Comparison of ENCODE assay signal across 8 mouse cellular contexts in the genomic region with DNA sequence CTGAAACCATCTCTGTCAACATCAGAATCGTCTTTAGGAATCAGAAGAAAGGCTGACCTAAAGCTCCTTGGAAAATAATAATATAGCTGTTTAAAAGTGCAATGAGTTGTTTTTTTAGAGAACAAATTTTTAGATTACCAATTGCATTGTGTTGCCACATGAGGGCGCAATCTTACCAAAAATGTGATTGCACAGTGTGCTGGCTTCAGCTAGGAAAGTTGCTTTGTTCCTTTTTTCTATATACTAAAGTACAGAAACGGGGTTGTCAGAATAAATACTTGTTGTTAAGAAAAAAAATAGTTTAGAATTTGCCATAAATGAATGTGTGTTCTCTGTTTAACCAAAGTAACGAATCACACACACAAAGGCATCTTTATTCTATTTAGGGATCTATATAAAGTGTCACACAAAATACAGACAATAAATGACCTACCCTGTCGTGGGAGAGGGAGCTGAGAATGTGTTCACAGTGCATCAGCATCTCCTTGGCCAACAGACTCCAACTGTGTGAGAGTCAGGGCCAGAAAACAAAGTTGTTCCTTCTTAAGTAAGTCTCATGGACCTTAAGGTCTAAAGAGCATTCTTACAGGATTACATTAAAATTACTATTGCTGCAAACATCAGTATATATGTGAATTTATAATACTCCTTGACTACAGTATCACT.
DNase-seq lines count a peak whose midpoint lies in the region; ATAC-seq and TF ChIP-seq lines count a peak whose summit lies in the region.

No protein-coding gene starts in this region.

- peak; percentile 35 to 62 (median 51) for TF ChIP-seq CTCF in MEL (IDR thresholded peaks at IDR 0.05 in 2 of 3, conservative IDR thresholded peaks at IDR 0.05 in 1 of 3; ENCODE audit: control insufficient read depth in 1 of 3, insufficient read depth in 1 of 3, low read depth in 2 of 3, low read length in 3 of 3, poor library complexity in 1 of 3, severe bottlenecking in 1 of 3)

- no peaks in the 10 kb centered on the region for H3K27me3 ChIP-seq in hindbrain, embryonic 11.5 days (ENCODE audit: control insufficient read depth, insufficient read depth, low read length)
- no peaks in the 10 kb centered on the region for H3K27me3 ChIP-seq in hindbrain, embryonic 10.5 days (ENCODE audit: insufficient read depth, poor library complexity, severe bottlenecking)
- no peaks in the 10 kb centered on the region for H3K27me3 ChIP-seq in MEL (ENCODE audit: control insufficient read depth in 1 of 2, insufficient read depth in 2 of 2, low read length in 2 of 2)
- no peaks in the 10 kb centered on the region for H3K27me3 ChIP-seq in embryonic facial prominence, embryonic 11.5 days (ENCODE audit: control insufficient read depth, insufficient read depth, low read length)
- H3K27me3 ChIP-seq in limb, embryonic 10.5 days (ENCODE audit: low read depth, poor library complexity, severe bottlenecking) = no peaks in the 10 kb centered on the region

- no peak overlapping the region for H3K9ac ChIP-seq in hindbrain, embryonic 11.5 days (ENCODE audit: low read depth, low read length)
- H3K9ac ChIP-seq in MEL (ENCODE audit: control insufficient read depth, low read depth, low read length, poor library complexity, severe bottlenecking) = no peak overlapping the region
- H3K9ac ChIP-seq in embryonic facial prominence, embryonic 11.5 days (replicated peaks; ENCODE audit: low read length) = no peak overlapping the region

- no peak overlapping the region for H3K27ac ChIP-seq in hindbrain, embryonic 11.5 days (ENCODE audit: low read depth, low read length)
- H3K27ac ChIP-seq in hindbrain, embryonic 10.5 days = no peak overlapping the region
- H3K27ac ChIP-seq in MEL (ENCODE audit: control insufficient read depth, low read depth, low read length) = no peak overlapping the region
- H3K27ac ChIP-seq in embryonic facial prominence, embryonic 11.5 days (replicated peaks; ENCODE audit: low read depth, low read length) = no peak overlapping the region
- no peak overlapping the region for H3K27ac ChIP-seq in limb, embryonic 10.5 days

- no peaks in the 10 kb centered on the region for H3K79me2 ChIP-seq in MEL (ENCODE audit: control insufficient read depth, insufficient read depth, low read length, poor library complexity)

- DNase-seq in hindbrain, embryonic 11.5 days (ENCODE audit: low spot score) = peak; percentile 61
- no peak for DNase-seq in hindbrain, embryonic 10.5 days (ENCODE audit: low spot score)
- peak; percentile 60 for DNase-seq in 416B (ENCODE audit: low read depth)
- DNase-seq in MEL (ENCODE audit: low read depth, low spot score) = peak; percentile 63
- DNase-seq in embryonic facial prominence, embryonic 11.5 days (ENCODE audit: low spot score) = peak; percentile 71
- peak; percentile 48 for DNase-seq in limb, embryonic 10.5 days (ENCODE audit: low spot score)
- peak; percentile 26 to 74 for DNase-seq in right cerebral cortex, postnatal 10 days (ENCODE audit: low spot score in 2 of 2)
- DNase-seq in thymus, postnatal 36 days = no peak

- H3K36me3 ChIP-seq in hindbrain, embryonic 11.5 days (ENCODE audit: control insufficient read depth, insufficient read depth, low read length) = no peaks in the 10 kb centered on the region
- H3K36me3 ChIP-seq in hindbrain, embryonic 10.5 days = no peaks in the 10 kb centered on the region
- no peaks in the 10 kb centered on the region for H3K36me3 ChIP-seq in MEL (ENCODE audit: control insufficient read depth in 1 of 2, insufficient read depth in 2 of 2, low read length in 2 of 2)
- no peaks in the 10 kb centered on the region for H3K36me3 ChIP-seq in embryonic facial prominence, embryonic 11.5 days (replicated peaks; ENCODE audit: control insufficient read depth, insufficient read depth, low read depth, low read length)
- no peaks in the 10 kb centered on the region for H3K36me3 ChIP-seq in limb, embryonic 10.5 days

- H3K4me3 ChIP-seq in hindbrain, embryonic 11.5 days (ENCODE audit: low read depth, low read length) = no peak overlapping the region
- H3K4me3 ChIP-seq in hindbrain, embryonic 10.5 days = no peak overlapping the region
- H3K4me3 ChIP-seq in MEL (ENCODE audit: control insufficient read depth in 1 of 2, insufficient read depth in 1 of 2, low read depth in 2 of 2, low read length in 2 of 2) = no peak overlapping the region
- no peak overlapping the region for H3K4me3 ChIP-seq in embryonic facial prominence, embryonic 11.5 days (ENCODE audit: low read depth, low read length)
- H3K4me3 ChIP-seq in limb, embryonic 10.5 days = no peak overlapping the region

- WGBS in hindbrain, embryonic 11.5 days = 25% methylated on average over 5 of the region's 5 CpGs
- 21% methylated on average over 5 of the region's 5 CpGs for WGBS in hindbrain, embryonic 10.5 days
- WGBS in embryonic facial prominence, embryonic 11.5 days = 20% methylated on average over 5 of the region's 5 CpGs
- 27% methylated on average over 5 of the region's 5 CpGs for WGBS in limb, embryonic 10.5 days

- no peak for TF ChIP-seq POLR2A in MEL (IDR thresholded peaks at IDR 0.05; ENCODE audit: control insufficient read depth in 1 of 2, insufficient read depth in 1 of 2, low read depth in 1 of 2, low read length in 2 of 2, poor library complexity in 1 of 2)

- H3K9me3 ChIP-seq in hindbrain, embryonic 11.5 days (ENCODE audit: control insufficient read depth, low read length) = no peaks in the 10 kb centered on the region
- no peaks in the 10 kb centered on the region for H3K9me3 ChIP-seq in hindbrain, embryonic 10.5 days
- no peaks in the 10 kb centered on the region for H3K9me3 ChIP-seq in MEL (replicated peaks; ENCODE audit: insufficient read depth, low read length)
- H3K9me3 ChIP-seq in embryonic facial prominence, embryonic 11.5 days (replicated peaks; ENCODE audit: control insufficient read depth, low read length) = no peaks in the 10 kb centered on the region
- H3K9me3 ChIP-seq in limb, embryonic 10.5 days (replicated peaks) = no peaks in the 10 kb centered on the region

- no peak for TF ChIP-seq EP300 in MEL (IDR thresholded peaks at IDR 0.05; ENCODE audit: low read depth in 1 of 2, low read length in 2 of 2)

- ATAC-seq in hindbrain, embryonic 11.5 days (ENCODE audit: low FRiP score) = 0 out of 2 replicates have a peak, but pooled peaks have one; percentile 61
- ATAC-seq in embryonic facial prominence, embryonic 11.5 days (replicated peaks; ENCODE audit: insufficient number of reproducible peaks, low FRiP score, low TSS enrichment, low read depth) = no peak

- no peak overlapping the region for H3K4me2 ChIP-seq in hindbrain, embryonic 11.5 days (replicated peaks; ENCODE audit: low read depth, low read length)
- H3K4me2 ChIP-seq in embryonic facial prominence, embryonic 11.5 days (ENCODE audit: low read depth, low read length) = no peak overlapping the region

- H3K4me1 ChIP-seq in hindbrain, embryonic 11.5 days (replicated peaks; ENCODE audit: control insufficient read depth, insufficient read depth, low read length) = no peaks in the 10 kb centered on the region
- no peaks in the 10 kb centered on the region for H3K4me1 ChIP-seq in hindbrain, embryonic 10.5 days (replicated peaks)
- no peaks in the 10 kb centered on the region for H3K4me1 ChIP-seq in MEL (ENCODE audit: control insufficient read depth in 1 of 2, insufficient read depth in 2 of 2, low read length in 2 of 2)
- H3K4me1 ChIP-seq in embryonic facial prominence, embryonic 11.5 days (ENCODE audit: control insufficient read depth, insufficient read depth, low read length) = no peaks in the 10 kb centered on the region
- no peaks in the 10 kb centered on the region for H3K4me1 ChIP-seq in limb, embryonic 10.5 days

- peak; percentile 75 for TF ChIP-seq RAD21 in MEL (IDR thresholded peaks at IDR 0.05; ENCODE audit: low read depth, low read length)

TF ChIP-seq in MEL, 35 proteins besides CTCF, POLR2A, EP300 and RAD21:
- TF ChIP-seq SMC3 (IDR thresholded peaks at IDR 0.05; ENCODE audit: low read depth, low read length) (peak; percentile 69), CHD2 (IDR thresholded peaks at IDR 0.05; ENCODE audit: low read length) (no peak), UBTF (IDR thresholded peaks at IDR 0.05; ENCODE audit: borderline replicate concordance, insufficient read depth, low read depth, low read length) (no peak), ETS1 (IDR thresholded peaks at IDR 0.05; ENCODE audit: low read depth, low read length) (no peak), ZNF384 (IDR thresholded peaks at IDR 0.05; ENCODE audit: low read depth, low read length) (no peak), ZC3H11A (IDR thresholded peaks at IDR 0.05; ENCODE audit: low read depth, low read length) (peak; percentile 69)

Comparison
In these comparisons a context has a peak if more than half of its experiments do, and no peak if none do; other contexts are left out.
1. DNase-seq: peak in hindbrain, embryonic 11.5 days (single experiment), 416B (single experiment), MEL (single experiment), embryonic facial prominence, embryonic 11.5 days (single experiment), limb, embryonic 10.5 days (single experiment) and right cerebral cortex, postnatal 10 days (2 of 2); none in hindbrain, embryonic 10.5 days (single experiment) and thymus, postnatal 36 days (0 of 2).